Mouse (Mus musculus): ENCODE measurements around the gene Has1. TPM values are rescaled to one million over a fixed set of nuclear protein-coding genes. Genes with fewer than 3 reads are reported as not detected.

The Has1 gene
- polyA plus RNA-seq, 1 experiment from 2014 or later, result 0.74 TPM

- Histone ChIP-seq H3K4me2 (replicated peaks; ENCODE audit: low read depth, low read length) (peak overlapping the region; percentile 71), H3K36me3 (ENCODE audit: insufficient read depth, low read length) (peaks cover 8% of the 10 kb centered on the region; the same call in 1 of the 2 replicates), H3K27me3 (ENCODE audit: insufficient read depth, low read length) (no peaks in the 10 kb centered on the region), H3K4me3 (ENCODE audit: low read length) (peak overlapping the region; percentile 69), H3K9ac (replicated peaks; ENCODE audit: low read length) (peak overlapping the region; percentile 75), H3K4me1 (ENCODE audit: insufficient read depth, low read length) (peaks cover 58% of the 10 kb centered on the region), H3K9me3 (ENCODE audit: low read length) (no peaks in the 10 kb centered on the region), H3K27ac (ENCODE audit: low read length) (no peak overlapping the region; the same call in 1 of the 2 replicates)
- no peak for ATAC-seq (ENCODE audit: low FRiP score, low TSS enrichment)
- WGBS, result 34% methylated on average over 7 of the region's 7 CpGs
These were observed 24.3 kb downstream of the Has1 start for GRCm38 (mm10) chr17:17830731-17831130.

GRCm38 (mm10) chr17:17829816-17830535 is 25.0 kb downstream of the Has1 start:
- H3K36me3 ChIP-seq (ENCODE audit: insufficient read depth, low read length), result peaks cover 8% of the 10 kb centered on the region; the same call in 1 of the 2 replicates
- peak overlapping the region; percentile 97 for H3K27ac ChIP-seq (ENCODE audit: low read length)
- H3K9ac ChIP-seq (replicated peaks; ENCODE audit: low read length), result peak overlapping the region; percentile 75
- ATAC-seq (ENCODE audit: low FRiP score, low TSS enrichment), result no peak
- H3K4me1 ChIP-seq (ENCODE audit: insufficient read depth, low read length), result peaks cover 55% of the 10 kb centered on the region
- no peaks in the 10 kb centered on the region for H3K27me3 ChIP-seq (ENCODE audit: insufficient read depth, low read length)
- 20% methylated on average over 23 of the region's 23 CpGs for WGBS
- H3K4me3 ChIP-seq (ENCODE audit: low read length), result peak overlapping the region; percentile 69
- H3K9me3 ChIP-seq (ENCODE audit: low read length), result no peaks in the 10 kb centered on the region
- peak overlapping the region; percentile 71 for H3K4me2 ChIP-seq (replicated peaks; ENCODE audit: low read depth, low read length)

GRCm38 (mm10) chr17:17829052-17829785 is 25.8 kb downstream of the Has1 start:
- Histone ChIP-seq H3K9ac (replicated peaks; ENCODE audit: low read length) (peak overlapping the region; percentile 75), H3K36me3 (ENCODE audit: insufficient read depth, low read length) (peaks cover 8% of the 10 kb centered on the region; the same call in 1 of the 2 replicates), H3K4me1 (ENCODE audit: insufficient read depth, low read length) (peaks cover 47% of the 10 kb centered on the region), H3K9me3 (ENCODE audit: low read length) (no peaks in the 10 kb centered on the region), H3K4me2 (replicated peaks; ENCODE audit: low read depth, low read length) (peak overlapping the region; percentile 71), H3K27me3 (ENCODE audit: insufficient read depth, low read length) (no peaks in the 10 kb centered on the region), H3K27ac (ENCODE audit: low read length) (peak overlapping the region; percentile 97), H3K4me3 (ENCODE audit: low read length) (peak overlapping the region; percentile 69)
- WGBS, result 3% methylated on average over 6 of the region's 6 CpGs
- no peak for ATAC-seq (ENCODE audit: low FRiP score, low TSS enrichment)

GRCm38 (mm10) chr17:17828191-17828981 is 26.6 kb downstream of the Has1 start:
- H3K4me3 ChIP-seq (ENCODE audit: low read length), result peak overlapping the region; percentile 69

GRCm38 (mm10) chr17:17827658-17828190 is 27.3 kb downstream of the Has1 start:
- ATAC-seq (ENCODE audit: low FRiP score, low TSS enrichment), result peak; percentile 53
- H3K4me1 ChIP-seq (ENCODE audit: insufficient read depth, low read length), result peaks cover 38% of the 10 kb centered on the region
- peak overlapping the region; percentile 69 for H3K4me3 ChIP-seq (ENCODE audit: low read length)
- H3K27ac ChIP-seq (ENCODE audit: low read length), result peak overlapping the region; percentile 97
- H3K4me2 ChIP-seq (replicated peaks; ENCODE audit: low read depth, low read length), result peak overlapping the region; percentile 71
- H3K27me3 ChIP-seq (ENCODE audit: insufficient read depth, low read length), result no peaks in the 10 kb centered on the region
- H3K9ac ChIP-seq (replicated peaks; ENCODE audit: low read length), result peak overlapping the region; percentile 75
- WGBS, result 0% methylated on average over 13 of the region's 13 CpGs
- no peaks in the 10 kb centered on the region for H3K9me3 ChIP-seq (ENCODE audit: low read length)
- H3K36me3 ChIP-seq (ENCODE audit: insufficient read depth, low read length), result peaks cover 6% of the 10 kb centered on the region; the same call in 1 of the 2 replicates

More at GRCm38 (mm10) chr17:17828191-17828981, 26.6 kb downstream of the Has1 start:
- no peaks in the 10 kb centered on the region for H3K9me3 ChIP-seq (ENCODE audit: low read length)
- peaks cover 6% of the 10 kb centered on the region; the same call in 1 of the 2 replicates for H3K36me3 ChIP-seq (ENCODE audit: insufficient read depth, low read length)
- WGBS, result 0% methylated on average over 8 of the region's 15 CpGs
- peak overlapping the region; percentile 71 for H3K4me2 ChIP-seq (replicated peaks; ENCODE audit: low read depth, low read length)
- H3K27me3 ChIP-seq (ENCODE audit: insufficient read depth, low read length), result no peaks in the 10 kb centered on the region
- peak overlapping the region; percentile 75 for H3K9ac ChIP-seq (replicated peaks; ENCODE audit: low read length)
- ATAC-seq (ENCODE audit: low FRiP score, low TSS enrichment), result peak; percentile 44
- H3K27ac ChIP-seq (ENCODE audit: low read length), result peak overlapping the region; percentile 97
- H3K4me1 ChIP-seq (ENCODE audit: insufficient read depth, low read length), result peaks cover 39% of the 10 kb centered on the region

GRCm38 (mm10) chr17:17826751-17827657 is 28.0 kb downstream of the Has1 start, which contains the start of gene Spaca6:
Spaca6 (plus strand) TSS chr17:17827158.
- ATAC-seq (ENCODE audit: low FRiP score, low TSS enrichment), result peak; percentile 90
- 1% methylated on average over 22 of the region's 42 CpGs for WGBS
- Histone ChIP-seq H3K9ac (replicated peaks; ENCODE audit: low read length) (peak within 1 kb of the TSS; percentile 75), H3K4me3 (ENCODE audit: low read length) (peak within 1 kb of the TSS; percentile 69), H3K9me3 (ENCODE audit: low read length) (no peaks in the 10 kb centered on the region), H3K36me3 (ENCODE audit: insufficient read depth, low read length) (peaks cover 3% of the 10 kb centered on the region; the same call in 1 of the 2 replicates), H3K4me1 (ENCODE audit: insufficient read depth, low read length) (peaks cover 32% of the 10 kb centered on the region), H3K27me3 (ENCODE audit: insufficient read depth, low read length) (no peaks in the 10 kb centered on the region), H3K27ac (ENCODE audit: low read length) (peak within 1 kb of the TSS; percentile 97), H3K4me2 (replicated peaks; ENCODE audit: low read depth, low read length) (peak within 1 kb of the TSS; percentile 71)

- peak; percentile 33 for ATAC-seq (ENCODE audit: low FRiP score, low TSS enrichment)
- H3K9ac ChIP-seq (replicated peaks; ENCODE audit: low read length), result peak overlapping the region; percentile 75
- peak overlapping the region; percentile 71 for H3K4me2 ChIP-seq (replicated peaks; ENCODE audit: low read depth, low read length)
- H3K9me3 ChIP-seq (ENCODE audit: low read length), result no peaks in the 10 kb centered on the region
- peaks cover 23% of the 10 kb centered on the region for H3K4me1 ChIP-seq (ENCODE audit: insufficient read depth, low read length)
- H3K4me3 ChIP-seq (ENCODE audit: low read length), result peak overlapping the region; percentile 69
- under 1% methylated on average over 17 of the region's 22 CpGs for WGBS
- H3K27me3 ChIP-seq (ENCODE audit: insufficient read depth, low read length), result no peaks in the 10 kb centered on the region
- peak overlapping the region; percentile 97 for H3K27ac ChIP-seq (ENCODE audit: low read length)
- no peaks in the 10 kb centered on the region for H3K36me3 ChIP-seq (ENCODE audit: insufficient read depth, low read length)
These were observed 28.9 kb downstream of the Has1 start for GRCm38 (mm10) chr17:17825921-17826591.

- WGBS, result 84% methylated on average over 6 of the region's 6 CpGs
- Histone ChIP-seq H3K27ac (ENCODE audit: low read length) (no peak overlapping the region), H3K9ac (replicated peaks; ENCODE audit: low read length) (no peak overlapping the region), H3K4me2 (replicated peaks; ENCODE audit: low read depth, low read length) (no peak overlapping the region), H3K36me3 (ENCODE audit: insufficient read depth, low read length) (no peaks in the 10 kb centered on the region), H3K4me3 (ENCODE audit: low read length) (no peak overlapping the region), H3K4me1 (ENCODE audit: insufficient read depth, low read length) (0 out of 2 replicates have a peak, but pooled peaks cover 4% of the 10 kb centered on the region), H3K9me3 (ENCODE audit: low read length) (no peaks in the 10 kb centered on the region), H3K27me3 (ENCODE audit: insufficient read depth, low read length) (no peaks in the 10 kb centered on the region)
- no peak for ATAC-seq (ENCODE audit: low FRiP score, low TSS enrichment)
These were observed 31.2 kb downstream of the Has1 start for GRCm38 (mm10) chr17:17823612-17824336.

Measured in kidney, embryonic 16.5 days (tissue).